Mouse (Mus musculus): Measurements from ENCODE around the gene Smad6. TPM values are rescaled to one million over a fixed set of nuclear protein-coding genes. Genes with fewer than 3 reads are reported as not detected.

Gene Smad6
- polyA plus RNA-seq, 1 experiment from 2014 or later: 0.99 TPM

DNA sequence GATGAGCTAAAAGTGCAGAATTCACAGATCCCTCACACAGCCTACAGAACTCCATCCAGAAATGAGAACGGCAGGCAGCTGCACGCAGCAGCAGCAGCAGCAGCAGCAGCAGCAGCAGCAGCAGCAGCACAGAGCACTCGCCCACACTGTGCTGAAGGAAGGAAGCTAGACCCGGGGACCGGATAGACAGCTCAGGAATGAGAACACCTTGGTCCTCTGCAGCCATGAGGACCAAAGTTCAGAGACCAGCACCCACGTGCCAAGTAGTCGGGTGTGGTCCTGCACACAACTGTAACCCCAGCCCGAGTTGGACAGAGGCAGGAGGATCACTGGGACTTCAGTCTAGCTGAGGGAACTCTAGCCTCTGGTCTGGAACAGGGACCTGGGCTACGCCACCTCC lies 22.7 kb downstream of the Smad6 start:
- no peak for ATAC-seq
- Histone ChIP-seq H3K27me3 (ENCODE audit: control insufficient read depth, insufficient read depth, low read depth, low read length) (no peaks in the 10 kb centered on the region), H3K4me3 (ENCODE audit: low read depth, low read length) (no peak overlapping the region), H3K4me1 (ENCODE audit: control insufficient read depth, insufficient read depth, low read length) (0 out of 2 replicates have a peak, but pooled peaks cover 4% of the 10 kb centered on the region), H3K27ac (ENCODE audit: low read length) (no peak overlapping the region), H3K9ac (ENCODE audit: low read depth, low read length) (no peak overlapping the region), H3K4me2 (ENCODE audit: low read length) (no peak overlapping the region), H3K36me3 (ENCODE audit: control insufficient read depth, insufficient read depth, low read length) (no peaks in the 10 kb centered on the region), H3K9me3 (replicated peaks; ENCODE audit: control insufficient read depth, low read length, poor library complexity, severe bottlenecking) (no peaks in the 10 kb centered on the region)
- WGBS: 96% methylated on average over 9 of the region's 9 CpGs

- Histone ChIP-seq H3K27ac (ENCODE audit: low read length) (peak overlapping the region; percentile 44; the same call in 1 of the 2 replicates), H3K4me1 (ENCODE audit: control insufficient read depth, insufficient read depth, low read length) (0 out of 2 replicates have a peak, but pooled peaks cover 4% of the 10 kb centered on the region), H3K9me3 (replicated peaks; ENCODE audit: control insufficient read depth, low read length, poor library complexity, severe bottlenecking) (no peaks in the 10 kb centered on the region), H3K27me3 (ENCODE audit: control insufficient read depth, insufficient read depth, low read depth, low read length) (no peaks in the 10 kb centered on the region), H3K36me3 (ENCODE audit: control insufficient read depth, insufficient read depth, low read length) (no peaks in the 10 kb centered on the region), H3K4me2 (ENCODE audit: low read length) (no peak overlapping the region), H3K9ac (ENCODE audit: low read depth, low read length) (no peak overlapping the region), H3K4me3 (ENCODE audit: low read depth, low read length) (no peak overlapping the region)
- 68% methylated on average over 14 of the region's 14 CpGs for WGBS
- ATAC-seq: no peak
Measured at GRCm38 (mm10) chr9:63998026-63998425, 23.8 kb downstream of the Smad6 start.

- Histone ChIP-seq H3K9ac (ENCODE audit: low read depth, low read length) (no peak overlapping the region), H3K4me3 (ENCODE audit: low read depth, low read length) (no peak overlapping the region), H3K27ac (ENCODE audit: low read length) (peak overlapping the region; percentile 44; the same call in 1 of the 2 replicates)
Measured at GRCm38 (mm10) chr9:63997439-63997838, 24.4 kb downstream of the Smad6 start.

DNA sequence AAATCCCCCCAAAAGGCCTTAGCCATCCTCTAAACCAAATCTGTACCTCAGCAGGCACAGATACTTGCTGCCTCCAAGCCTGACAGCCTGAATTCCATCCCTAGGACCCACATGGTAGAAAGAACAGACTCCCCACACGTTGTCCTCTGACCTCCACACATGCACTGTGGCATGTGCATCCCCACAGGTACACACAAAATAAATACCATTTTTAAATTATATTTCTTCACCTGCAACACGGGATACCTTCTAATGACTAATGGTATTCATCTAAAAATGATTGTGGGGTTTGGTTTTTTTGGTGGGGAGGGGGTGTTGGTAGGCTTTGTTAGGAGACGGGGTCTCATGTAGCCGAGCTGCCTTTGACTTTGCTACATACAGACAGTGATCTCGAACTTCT lies 28.6 kb downstream of the Smad6 start:
- no peaks in the 10 kb centered on the region for H3K9me3 ChIP-seq (replicated peaks; ENCODE audit: control insufficient read depth, low read length, poor library complexity, severe bottlenecking)
- no peak overlapping the region for H3K4me2 ChIP-seq (ENCODE audit: low read length)
- 88% methylated on average over 5 of the region's 5 CpGs for WGBS
- H3K9ac ChIP-seq (ENCODE audit: low read depth, low read length): no peak overlapping the region
- no peaks in the 10 kb centered on the region for H3K36me3 ChIP-seq (ENCODE audit: control insufficient read depth, insufficient read depth, low read length)
- no peaks in the 10 kb centered on the region for H3K27me3 ChIP-seq (ENCODE audit: control insufficient read depth, insufficient read depth, low read depth, low read length)
- H3K27ac ChIP-seq (ENCODE audit: low read length): no peak overlapping the region
- ATAC-seq: no peak
- H3K4me3 ChIP-seq (ENCODE audit: low read depth, low read length): no peak overlapping the region
- H3K4me1 ChIP-seq (ENCODE audit: control insufficient read depth, insufficient read depth, low read length): 0 out of 2 replicates have a peak, but pooled peaks cover 2% of the 10 kb centered on the region

More at GRCm38 (mm10) chr9:63997439-63997838, 24.4 kb downstream of the Smad6 start:
- Histone ChIP-seq H3K9me3 (replicated peaks; ENCODE audit: control insufficient read depth, low read length, poor library complexity, severe bottlenecking) (no peaks in the 10 kb centered on the region), H3K4me2 (ENCODE audit: low read length) (no peak overlapping the region), H3K4me1 (ENCODE audit: control insufficient read depth, insufficient read depth, low read length) (0 out of 2 replicates have a peak, but pooled peaks cover 4% of the 10 kb centered on the region), H3K27me3 (ENCODE audit: control insufficient read depth, insufficient read depth, low read depth, low read length) (no peaks in the 10 kb centered on the region), H3K36me3 (ENCODE audit: control insufficient read depth, insufficient read depth, low read length) (no peaks in the 10 kb centered on the region)
- 0 out of 2 replicates have a peak, but pooled peaks have one; percentile 48 for ATAC-seq
- WGBS: 63% methylated on average over 4 of the region's 4 CpGs

GRCm38 (mm10) chr9:63992761-63993160 lies 29.1 kb downstream of the Smad6 start:
- WGBS: 70% methylated on average over 4 of the region's 4 CpGs
- H3K27ac ChIP-seq (ENCODE audit: low read length): no peak overlapping the region
- H3K9ac ChIP-seq (ENCODE audit: low read depth, low read length): no peak overlapping the region
- no peaks in the 10 kb centered on the region for H3K27me3 ChIP-seq (ENCODE audit: control insufficient read depth, insufficient read depth, low read depth, low read length)
- no peak for ATAC-seq
- H3K4me1 ChIP-seq (ENCODE audit: control insufficient read depth, insufficient read depth, low read length): 0 out of 2 replicates have a peak, but pooled peaks cover 1% of the 10 kb centered on the region
- no peak overlapping the region for H3K4me3 ChIP-seq (ENCODE audit: low read depth, low read length)
- no peaks in the 10 kb centered on the region for H3K36me3 ChIP-seq (ENCODE audit: control insufficient read depth, insufficient read depth, low read length)
- no peak overlapping the region for H3K4me2 ChIP-seq (ENCODE audit: low read length)
- H3K9me3 ChIP-seq (replicated peaks; ENCODE audit: control insufficient read depth, low read length, poor library complexity, severe bottlenecking): no peaks in the 10 kb centered on the region

GRCm38 (mm10) chr9:63991193-63991592 lies 30.7 kb downstream of the Smad6 start:
- Histone ChIP-seq H3K36me3 (ENCODE audit: control insufficient read depth, insufficient read depth, low read length) (no peaks in the 10 kb centered on the region), H3K4me2 (ENCODE audit: low read length) (no peak overlapping the region), H3K4me3 (ENCODE audit: low read depth, low read length) (no peak overlapping the region), H3K9ac (ENCODE audit: low read depth, low read length) (no peak overlapping the region), H3K27ac (ENCODE audit: low read length) (no peak overlapping the region), H3K9me3 (replicated peaks; ENCODE audit: control insufficient read depth, low read length, poor library complexity, severe bottlenecking) (no peaks in the 10 kb centered on the region), H3K4me1 (ENCODE audit: control insufficient read depth, insufficient read depth, low read length) (no peaks in the 10 kb centered on the region), H3K27me3 (ENCODE audit: control insufficient read depth, insufficient read depth, low read depth, low read length) (no peaks in the 10 kb centered on the region)
- no peak for ATAC-seq
- 77% methylated on average over 4 of the region's 4 CpGs for WGBS

GRCm38 (mm10) chr9:63989641-63990040 lies 32.2 kb downstream of the Smad6 start:
- Histone ChIP-seq H3K36me3 (ENCODE audit: control insufficient read depth, insufficient read depth, low read length) (no peaks in the 10 kb centered on the region), H3K4me1 (ENCODE audit: control insufficient read depth, insufficient read depth, low read length) (no peaks in the 10 kb centered on the region), H3K9ac (ENCODE audit: low read depth, low read length) (no peak overlapping the region), H3K4me2 (ENCODE audit: low read length) (no peak overlapping the region), H3K27me3 (ENCODE audit: control insufficient read depth, insufficient read depth, low read depth, low read length) (no peaks in the 10 kb centered on the region), H3K9me3 (replicated peaks; ENCODE audit: control insufficient read depth, low read length, poor library complexity, severe bottlenecking) (no peaks in the 10 kb centered on the region), H3K4me3 (ENCODE audit: low read depth, low read length) (no peak overlapping the region), H3K27ac (ENCODE audit: low read length) (no peak overlapping the region)
- WGBS: 68% methylated on average over 8 of the region's 8 CpGs
- ATAC-seq: no peak

DNA sequence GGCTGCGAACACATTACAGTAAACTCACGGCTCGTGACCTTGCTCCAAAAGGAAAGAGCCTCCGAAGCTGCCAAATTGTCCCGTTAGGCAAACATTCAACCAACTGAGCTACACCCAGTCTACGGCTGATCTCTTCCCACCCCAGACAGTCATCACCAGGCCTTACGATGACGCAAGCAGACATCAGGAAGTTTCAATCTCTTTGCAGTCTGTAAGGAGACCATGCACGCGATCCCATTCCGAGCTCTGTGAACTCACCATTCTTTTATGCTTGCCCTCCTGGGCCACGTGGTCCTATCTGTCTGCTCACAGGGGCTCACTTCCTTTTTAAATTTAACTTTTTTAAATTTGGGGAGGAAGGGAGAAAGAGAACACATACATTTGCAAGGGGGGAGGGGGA lies 32.6 kb downstream of the Smad6 start:
- no peak overlapping the region for H3K27ac ChIP-seq (ENCODE audit: low read length)
- ATAC-seq: no peak
- no peaks in the 10 kb centered on the region for H3K36me3 ChIP-seq (ENCODE audit: control insufficient read depth, insufficient read depth, low read length)
- 87% methylated on average over 12 of the region's 12 CpGs for WGBS
- no peaks in the 10 kb centered on the region for H3K9me3 ChIP-seq (replicated peaks; ENCODE audit: control insufficient read depth, low read length, poor library complexity, severe bottlenecking)
- no peak overlapping the region for H3K4me2 ChIP-seq (ENCODE audit: low read length)
- H3K4me3 ChIP-seq (ENCODE audit: low read depth, low read length): no peak overlapping the region
- H3K9ac ChIP-seq (ENCODE audit: low read depth, low read length): no peak overlapping the region
- no peaks in the 10 kb centered on the region for H3K27me3 ChIP-seq (ENCODE audit: control insufficient read depth, insufficient read depth, low read depth, low read length)
- H3K4me1 ChIP-seq (ENCODE audit: control insufficient read depth, insufficient read depth, low read length): no peaks in the 10 kb centered on the region; the same call in 1 of the 2 replicates

DNA sequence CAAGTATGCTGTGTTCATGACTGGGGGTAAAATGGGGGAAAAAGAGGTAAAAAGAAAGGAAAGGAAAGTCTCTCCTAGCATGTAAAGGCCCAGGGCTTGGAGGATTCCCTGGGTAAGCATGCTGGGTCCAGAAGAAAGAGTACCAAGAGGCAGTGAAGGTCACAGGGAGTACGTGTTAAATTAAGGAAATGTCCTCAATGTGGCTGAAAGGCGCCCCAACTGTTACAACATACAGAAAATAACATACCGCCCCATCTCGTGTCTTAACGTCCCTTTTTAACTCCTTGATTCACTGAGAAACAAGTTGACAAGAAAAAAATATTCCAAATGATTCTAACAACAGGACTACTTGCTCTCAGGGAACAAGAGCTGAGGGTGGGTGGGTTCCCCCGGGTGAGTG lies 36.7 kb downstream of the Smad6 start:
- no peak overlapping the region for H3K4me3 ChIP-seq (ENCODE audit: low read depth, low read length)
- no peaks in the 10 kb centered on the region for H3K36me3 ChIP-seq (ENCODE audit: control insufficient read depth, insufficient read depth, low read length)
- no peak overlapping the region for H3K9ac ChIP-seq (ENCODE audit: low read depth, low read length)
- H3K4me1 ChIP-seq (ENCODE audit: control insufficient read depth, insufficient read depth, low read length): peaks cover 7% of the 10 kb centered on the region
- H3K27ac ChIP-seq (ENCODE audit: low read length): no peak overlapping the region
- H3K4me2 ChIP-seq (ENCODE audit: low read length): no peak overlapping the region
- no peaks in the 10 kb centered on the region for H3K27me3 ChIP-seq (ENCODE audit: control insufficient read depth, insufficient read depth, low read depth, low read length)
- WGBS: 87% methylated on average over 6 of the region's 6 CpGs
- H3K9me3 ChIP-seq (replicated peaks; ENCODE audit: control insufficient read depth, low read length, poor library complexity, severe bottlenecking): no peaks in the 10 kb centered on the region
- no peak for ATAC-seq

All from midbrain, embryonic 16.5 days (tissue).